Mouse (Mus musculus): ENCODE data around the gene C130050O18Rik.

- TF ChIP-seq MAX (IDR thresholded peaks at IDR 0.05) (no peak), CTCF (IDR thresholded peaks at IDR 0.05; ENCODE audit: control insufficient read depth, insufficient read depth, insufficient read length) (no peak), USF1 (IDR thresholded peaks at IDR 0.05; ENCODE audit: low read depth) (no peak), CEBPB (IDR thresholded peaks at IDR 0.05; ENCODE audit: low read depth) (no peak), MYOD1 (IDR thresholded peaks at IDR 0.05; ENCODE audit: control insufficient read depth, insufficient read length, low read depth) (no peak), FOSL1 (IDR thresholded peaks at IDR 0.05; ENCODE audit: insufficient read depth, low read length, poor library complexity, severe bottlenecking) (no peak)
Observed at GRCm38 (mm10) chr5:139434940-139435339, 29.9 kb downstream of the C130050O18Rik start.
